Mouse (Mus musculus) stomach, postnatal 0 days (tissue): ENCODE measurements at regions not wholly inside any gene's neighbourhood (a gene's known extent, or its start where the extent isn't known, plus 50 kb on each side); places are given as distances from the start of the nearest gene placed in this dataset.

Experiments
- ATAC-seq: fragments of 200-750 bp; cut with Nextera tagmentation; 2 replicates; pipeline ENCODE4 v1.8.0; 2017; ENCODE audit not compliant: low FRiP score, low TSS enrichment
- DNase-seq: peaks from one replicate; pipeline ENCODE4 v3.0.0-alpha.2; 2016; ENCODE audit warnings: low spot score
- H3K27ac ChIP-seq: fragments of 300-500 bp; sonication (generic); replicated peaks from 2 replicates; pipeline ENCODE4 v1.5.1; 2014; ENCODE audit warnings: mild to moderate bottlenecking, control low read depth
- H3K27me3 ChIP-seq: fragments of 300-500 bp; sonication (generic); 2 replicates; pipeline ENCODE4 v1.6.1; 2014; ENCODE audit warnings: low read length; ENCODE audit not compliant: control insufficient read depth, insufficient read depth
- H3K36me3 ChIP-seq: fragments of 300-500 bp; sonication (generic); 2 replicates; pipeline ENCODE4 v1.6.1; 2014; ENCODE audit warnings: low read length, mixed read lengths; ENCODE audit not compliant: control insufficient read depth, insufficient read depth
- H3K4me1 ChIP-seq: fragments of 300-500 bp; sonication (generic); replicated peaks from 2 replicates; pipeline ENCODE4 v1.6.1; 2014; ENCODE audit warnings: antibody characterized with exemption; ENCODE audit not compliant: control insufficient read depth, insufficient read depth
- H3K4me2 ChIP-seq: fragments of 300-500 bp; sonication (generic); replicated peaks from 2 replicates; pipeline ENCODE4 v1.6.1; 2014; ENCODE audit warnings: low read depth, mild to moderate bottlenecking, control low read depth, moderate library complexity
- H3K4me3 ChIP-seq: fragments of 300-500 bp; sonication (generic); 2 replicates; pipeline ENCODE4 v1.5.1; 2014; ENCODE audit warnings: low read depth, low read length, control low read depth
- H3K9ac ChIP-seq: fragments of 300-500 bp; sonication (generic); 2 replicates; pipeline ENCODE4 v1.6.1; 2014; ENCODE audit warnings: mild to moderate bottlenecking, low read length, control low read depth, mixed read lengths
- H3K9me3 ChIP-seq: fragments of 300-500 bp; sonication (generic); 2 replicates; pipeline ENCODE4 v1.6.1; 2016; ENCODE audit warnings: low read length; ENCODE audit not compliant: control insufficient read depth
- CTCF ChIP-seq: IDR thresholded peaks from 2 replicates; pipeline ENCODE4 v1.5.1; 2016; ENCODE audit warnings: antibody characterized with exemption, low read depth, mild to moderate bottlenecking, moderate library complexity
- EP300 ChIP-seq: optimal IDR thresholded peaks from 2 replicates; pipeline ENCODE3; 2016; ENCODE audit warnings: antibody characterized with exemption
- WGBS: fragments of 180-500 bp; shearing (Covaris S2); extraction: QIAGEN DNeasy Blood & Tissue Kit; methylation state at CpG from one replicate; pipeline ENCODE4 v1.1.7; 2014; 5-methylcytosine and 5-hydroxymethylcytosine counted together

GRCm38 (mm10) chr12:99123611-99124495, 203.5 kb downstream of the Ttc8 start:
- Histone ChIP-seq H3K4me3 (no peak overlapping the region), H3K9me3 (no peaks in the 10 kb centered on the region), H3K9ac (no peak overlapping the region), H3K4me2 (no peak overlapping the region), H3K36me3 (no peaks in the 10 kb centered on the region), H3K27ac (no peak overlapping the region), H3K27me3 (no peaks in the 10 kb centered on the region), H3K4me1 (no peaks in the 10 kb centered on the region)
- no peak for TF ChIP-seq EP300
- TF ChIP-seq CTCF, result no peak
- DNase-seq (no peak), ATAC-seq (no peak)
- 74% methylated on average over 15 of the region's 15 CpGs for WGBS

DNA sequence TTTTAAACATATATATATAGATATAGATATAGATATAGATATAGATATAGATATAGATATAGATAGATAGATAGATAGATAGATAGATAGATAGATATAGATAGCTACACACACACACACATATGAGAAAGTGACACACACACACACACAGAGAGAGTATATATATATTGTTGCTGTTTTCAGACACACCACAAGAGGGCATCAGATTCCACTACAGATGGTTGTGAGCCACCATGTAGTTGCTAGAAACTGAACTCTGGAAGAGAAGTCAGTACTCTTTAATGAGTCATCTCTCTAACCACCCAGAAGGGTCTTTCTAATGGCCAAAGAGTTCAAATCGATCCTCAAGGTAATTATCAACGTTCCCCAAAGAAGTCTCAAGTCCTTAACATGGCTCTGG, 205.8 kb downstream of the Ttc8 start:
- H3K9me3 ChIP-seq, result no peaks in the 10 kb centered on the region
- H3K4me2 ChIP-seq, result no peak overlapping the region
- peak; percentile 29; the same call in 1 of the 2 replicates for TF ChIP-seq CTCF
- no peak for TF ChIP-seq EP300
- no peaks in the 10 kb centered on the region for H3K27me3 ChIP-seq
- no peak overlapping the region for H3K9ac ChIP-seq
- DNase-seq, result no peak
- no peaks in the 10 kb centered on the region for H3K4me1 ChIP-seq
- no peaks in the 10 kb centered on the region for H3K36me3 ChIP-seq
- WGBS, result 95% methylated on average over 2 of the region's 2 CpGs
- H3K27ac ChIP-seq, result no peak overlapping the region
- H3K4me3 ChIP-seq, result no peak overlapping the region
- no peak for ATAC-seq
